Mouse (Mus musculus): ENCODE results near the gene Phf23.

Phf23 gene

GRCm38 (mm10) chr11:70000396-70000898, 4.9 kb downstream of the Phf23 start, which contains the start of gene Dvl2:
Dvl2 (plus strand) TSS chr11:70000595.
- TF ChIP-seq POU5F1 (IDR thresholded peaks at IDR 0.05; ENCODE audit: borderline replicate concordance, low read length) (no peak), CTCF (conservative IDR thresholded peaks at IDR 0.05; ENCODE audit: low read length) (no peak), NANOG (IDR thresholded peaks at IDR 0.05; ENCODE audit: borderline replicate concordance, low read length) (no peak)
- no peaks in the 10 kb centered on the region for H3K9me3 ChIP-seq (ENCODE audit: low read length)
- H3K4me3 ChIP-seq (replicated peaks; ENCODE audit: low read length), result peak within 1 kb of the TSS; percentile 94
- no peaks in the 10 kb centered on the region for H3K27me3 ChIP-seq (ENCODE audit: insufficient read depth, low read length)
- H3K36me3 ChIP-seq (ENCODE audit: insufficient read depth, low read length), result peaks cover 65% of the 10 kb centered on the region
- H3K4me1 ChIP-seq (replicated peaks; ENCODE audit: low read depth, low read length), result peaks cover 73% of the 10 kb centered on the region

GRCm38 (mm10) chr11:70001159-70001558, 5.6 kb downstream of the Phf23 start:
- TF ChIP-seq NANOG (IDR thresholded peaks at IDR 0.05; ENCODE audit: borderline replicate concordance, low read length) (no peak), POU5F1 (IDR thresholded peaks at IDR 0.05; ENCODE audit: borderline replicate concordance, low read length) (no peak), CTCF (conservative IDR thresholded peaks at IDR 0.05; ENCODE audit: low read length) (no peak)
- no peaks in the 10 kb centered on the region for H3K9me3 ChIP-seq (ENCODE audit: low read length)
- H3K4me3 ChIP-seq (replicated peaks; ENCODE audit: low read length), result peak overlapping the region; percentile 94
- peaks cover 79% of the 10 kb centered on the region for H3K4me1 ChIP-seq (replicated peaks; ENCODE audit: low read depth, low read length)
- peaks cover 70% of the 10 kb centered on the region for H3K36me3 ChIP-seq (ENCODE audit: insufficient read depth, low read length)
- H3K27me3 ChIP-seq (ENCODE audit: insufficient read depth, low read length), result no peaks in the 10 kb centered on the region

GRCm38 (mm10) chr11:70001865-70002264, 6.3 kb downstream of the Phf23 start:
- Histone ChIP-seq H3K4me1 (replicated peaks; ENCODE audit: low read depth, low read length) (peaks cover 86% of the 10 kb centered on the region), H3K36me3 (ENCODE audit: insufficient read depth, low read length) (peaks cover 77% of the 10 kb centered on the region), H3K9me3 (ENCODE audit: low read length) (no peaks in the 10 kb centered on the region), H3K27me3 (ENCODE audit: insufficient read depth, low read length) (no peaks in the 10 kb centered on the region), H3K4me3 (replicated peaks; ENCODE audit: low read length) (peak overlapping the region; percentile 94)
- TF ChIP-seq CTCF (conservative IDR thresholded peaks at IDR 0.05; ENCODE audit: low read length) (peak; percentile 83), POU5F1 (IDR thresholded peaks at IDR 0.05; ENCODE audit: borderline replicate concordance, low read length) (no peak)

- Histone ChIP-seq H3K9me3 (ENCODE audit: low read length) (no peaks in the 10 kb centered on the region), H3K4me1 (replicated peaks; ENCODE audit: low read depth, low read length) (peaks cover 91% of the 10 kb centered on the region), H3K27me3 (ENCODE audit: insufficient read depth, low read length) (no peaks in the 10 kb centered on the region), H3K4me3 (replicated peaks; ENCODE audit: low read length) (peak overlapping the region; percentile 94), H3K36me3 (ENCODE audit: insufficient read depth, low read length) (peaks cover 82% of the 10 kb centered on the region)
- no peak for TF ChIP-seq CTCF (conservative IDR thresholded peaks at IDR 0.05; ENCODE audit: low read length)
- no peak for TF ChIP-seq POU5F1 (IDR thresholded peaks at IDR 0.05; ENCODE audit: borderline replicate concordance, low read length)
- TF ChIP-seq NANOG (IDR thresholded peaks at IDR 0.05; ENCODE audit: borderline replicate concordance, low read length), result no peak
Measured at GRCm38 (mm10) chr11:70002471-70002870, 6.9 kb downstream of the Phf23 start.

GRCm38 (mm10) chr11:70005521-70005920, 9.9 kb downstream of the Phf23 start:
- Histone ChIP-seq H3K36me3 (ENCODE audit: insufficient read depth, low read length) (peaks cover 86% of the 10 kb centered on the region), H3K4me1 (replicated peaks; ENCODE audit: low read depth, low read length) (peaks cover 92% of the 10 kb centered on the region), H3K4me3 (replicated peaks; ENCODE audit: low read length) (no peak overlapping the region; the same call in 1 of the 2 replicates), H3K27me3 (ENCODE audit: insufficient read depth, low read length) (no peaks in the 10 kb centered on the region), H3K9me3 (ENCODE audit: low read length) (no peaks in the 10 kb centered on the region)
- TF ChIP-seq NANOG (IDR thresholded peaks at IDR 0.05; ENCODE audit: borderline replicate concordance, low read length), result no peak
- TF ChIP-seq CTCF (conservative IDR thresholded peaks at IDR 0.05; ENCODE audit: low read length), result 0 out of 2 replicates have a peak, but pooled peaks have one; percentile 8

- Histone ChIP-seq H3K9me3 (ENCODE audit: low read length) (no peaks in the 10 kb centered on the region), H3K27me3 (ENCODE audit: insufficient read depth, low read length) (no peaks in the 10 kb centered on the region), H3K4me3 (replicated peaks; ENCODE audit: low read length) (no peak overlapping the region), H3K4me1 (replicated peaks; ENCODE audit: low read depth, low read length) (peaks cover 95% of the 10 kb centered on the region), H3K36me3 (ENCODE audit: insufficient read depth, low read length) (peaks cover 92% of the 10 kb centered on the region)
- TF ChIP-seq CTCF (conservative IDR thresholded peaks at IDR 0.05; ENCODE audit: low read length) (no peak), NANOG (IDR thresholded peaks at IDR 0.05; ENCODE audit: borderline replicate concordance, low read length) (no peak), POU5F1 (IDR thresholded peaks at IDR 0.05; ENCODE audit: borderline replicate concordance, low read length) (no peak)
Measured at GRCm38 (mm10) chr11:70010033-70010432, 14.5 kb downstream of the Phf23 start.

- Histone ChIP-seq H3K27me3 (ENCODE audit: insufficient read depth, low read length) (no peaks in the 10 kb centered on the region), H3K4me3 (replicated peaks; ENCODE audit: low read length) (no peak overlapping the region), H3K9me3 (ENCODE audit: low read length) (no peaks in the 10 kb centered on the region), H3K36me3 (ENCODE audit: insufficient read depth, low read length) (peaks cover 87% of the 10 kb centered on the region), H3K4me1 (replicated peaks; ENCODE audit: low read depth, low read length) (peaks cover 94% of the 10 kb centered on the region)
- TF ChIP-seq CTCF (conservative IDR thresholded peaks at IDR 0.05; ENCODE audit: low read length) (no peak), NANOG (IDR thresholded peaks at IDR 0.05; ENCODE audit: borderline replicate concordance, low read length) (no peak), POU5F1 (IDR thresholded peaks at IDR 0.05; ENCODE audit: borderline replicate concordance, low read length) (no peak)
Measured at GRCm38 (mm10) chr11:70010548-70010947, 15.0 kb downstream of the Phf23 start.

GRCm38 (mm10) chr11:70010961-70011360, 15.4 kb downstream of the Phf23 start:
- H3K9me3 ChIP-seq (ENCODE audit: low read length), result no peaks in the 10 kb centered on the region
- no peaks in the 10 kb centered on the region for H3K27me3 ChIP-seq (ENCODE audit: insufficient read depth, low read length)
- no peak for TF ChIP-seq NANOG (IDR thresholded peaks at IDR 0.05; ENCODE audit: borderline replicate concordance, low read length)
- TF ChIP-seq CTCF (conservative IDR thresholded peaks at IDR 0.05; ENCODE audit: low read length), result no peak
- TF ChIP-seq POU5F1 (IDR thresholded peaks at IDR 0.05; ENCODE audit: borderline replicate concordance, low read length), result no peak
- H3K4me3 ChIP-seq (replicated peaks; ENCODE audit: low read length), result no peak overlapping the region
- H3K4me1 ChIP-seq (replicated peaks; ENCODE audit: low read depth, low read length), result peaks cover 93% of the 10 kb centered on the region
- peaks cover 85% of the 10 kb centered on the region for H3K36me3 ChIP-seq (ENCODE audit: insufficient read depth, low read length)

- H3K4me1 ChIP-seq (replicated peaks; ENCODE audit: low read depth, low read length), result peaks cover 80% of the 10 kb centered on the region
- H3K27me3 ChIP-seq (ENCODE audit: insufficient read depth, low read length), result peaks cover 5% of the 10 kb centered on the region; the same call in 1 of the 2 replicates
- no peaks in the 10 kb centered on the region for H3K9me3 ChIP-seq (ENCODE audit: low read length)
- peaks cover 65% of the 10 kb centered on the region for H3K36me3 ChIP-seq (ENCODE audit: insufficient read depth, low read length)
- no peak for TF ChIP-seq POU5F1 (IDR thresholded peaks at IDR 0.05; ENCODE audit: borderline replicate concordance, low read length)
- no peak for TF ChIP-seq CTCF (conservative IDR thresholded peaks at IDR 0.05; ENCODE audit: low read length)
- H3K4me3 ChIP-seq (replicated peaks; ENCODE audit: low read length), result no peak overlapping the region
Measured at GRCm38 (mm10) chr11:70012931-70013330, 17.4 kb downstream of the Phf23 start.

All from E14TG2a.4 (cell line).